Mouse (Mus musculus): ENCODE measurements around the gene C130032M10Rik.

GRCm38 (mm10) chr9:114562031-114562918 lies 46.8 kb downstream of the C130032M10Rik start:
- TF ChIP-seq CTCF (IDR thresholded peaks at IDR 0.05; ENCODE audit: insufficient read depth, low read length) (no peak), POLR2A (IDR thresholded peaks at IDR 0.05; ENCODE audit: borderline replicate concordance, extremely low read depth, low read depth, low read length) (no peak)
